Mouse (Mus musculus): ENCODE data around the gene Tk2. TPM values are rescaled to one million over a fixed set of nuclear protein-coding genes. Genes with fewer than 3 reads are reported as not detected.
"Not testable (repeated sequence)": the region's sequence is repeated elsewhere in the genome, so short reads cannot be mapped to it uniquely, and the experiment has no call there.

Tk2 gene
- 19.6 and 20.9 TPM in 2 replicates for polyA plus RNA-seq (2015; fragmentation: Nextera tagmentation; extraction: Ambion mirVana)

DNA sequence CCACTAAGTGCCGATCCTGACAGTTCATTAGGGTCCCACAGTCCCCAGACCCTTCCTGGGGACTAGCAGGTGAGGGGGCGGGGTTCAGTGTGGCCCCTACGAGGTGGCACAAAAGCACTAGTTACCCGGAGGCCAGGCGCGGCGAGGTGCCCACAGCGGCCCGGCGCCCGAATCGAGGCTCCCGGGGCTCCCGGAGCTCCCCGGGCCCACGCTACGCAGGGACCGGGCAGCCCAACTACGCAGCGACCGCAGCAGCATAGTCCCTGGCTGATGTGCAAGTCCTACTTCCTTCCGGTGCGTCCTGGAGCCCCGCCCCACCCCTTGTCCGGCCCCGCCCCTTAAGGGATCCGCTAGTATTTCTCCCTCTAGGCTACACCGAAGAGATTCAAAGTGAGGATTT is at the start of gene Tk2:
Tk2 (minus strand) TSS at position 283 of the 400 bp plus-strand sequence.
- Histone ChIP-seq H3K4me2 (ENCODE audit: low read length) (peak within 1 kb of the TSS; percentile 73), H3K4me3 (replicated peaks; ENCODE audit: low read depth, low read length) (peak within 1 kb of the TSS; percentile 76), H3K9ac (ENCODE audit: low read depth, low read length) (peak within 1 kb of the TSS; percentile 83), H3K4me1 (replicated peaks; ENCODE audit: insufficient read depth, low read length) (peaks cover 15% of the 10 kb centered on the region; the same call in 1 of the 2 replicates), H3K27ac (peak within 1 kb of the TSS; percentile 72), H3K27me3 (ENCODE audit: insufficient read depth, low read length) (no peaks in the 10 kb centered on the region), H3K36me3 (ENCODE audit: insufficient read depth, low read length) (no peaks in the 10 kb centered on the region), H3K9me3 (replicated peaks; ENCODE audit: low read length) (no peaks in the 10 kb centered on the region)
- ATAC-seq (replicated peaks; ENCODE audit: low FRiP score, low read depth), result peak; percentile 86
- WGBS, result under 1% methylated on average over 28 of the region's 28 CpGs
- no peak for TF ChIP-seq CTCF (IDR thresholded peaks at IDR 0.05; ENCODE audit: low read depth)
- DNase-seq (ENCODE audit: low spot score), result peak; percentile 91

- no peak overlapping the region for H3K27ac ChIP-seq
- 80% methylated on average over 1 of the region's 1 CpGs for WGBS
- TF ChIP-seq CTCF (IDR thresholded peaks at IDR 0.05; ENCODE audit: low read depth), result no peak
Observed at GRCm38 (mm10) chr8:104294396-104294795, 46.0 kb upstream of the Tk2 start.

DNA sequence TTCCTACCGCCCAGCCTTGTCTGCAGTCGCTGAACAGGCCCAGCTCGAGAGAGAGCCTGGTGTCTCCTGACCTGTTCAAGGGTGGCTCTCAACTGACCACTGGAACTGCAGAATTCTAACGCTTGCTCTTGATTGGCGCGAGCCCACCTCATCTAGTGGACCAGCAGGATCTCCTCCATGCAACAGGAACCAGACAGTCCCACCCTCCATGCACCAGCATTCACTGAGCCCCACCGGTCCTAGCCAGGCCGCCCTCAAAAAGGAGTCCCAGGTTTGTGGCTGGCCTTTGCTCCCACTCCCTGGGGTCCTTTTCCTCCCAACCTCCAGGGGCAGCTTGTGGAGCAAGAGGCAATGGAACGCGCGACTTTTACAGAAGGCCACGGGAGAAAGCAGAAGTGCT is 44.7 kb upstream of the Tk2 start, which contains the start of gene Cmtm2a:
Cmtm2a (minus strand) TSS at position 101 of the 400 bp plus-strand sequence.
- not testable (repeated sequence) for DNase-seq (ENCODE audit: low spot score); H3K9me3 ChIP-seq (replicated peaks; ENCODE audit: low read length); H3K4me1 ChIP-seq (replicated peaks; ENCODE audit: insufficient read depth, low read length); H3K4me3 ChIP-seq (replicated peaks; ENCODE audit: low read depth, low read length); H3K27me3 ChIP-seq (ENCODE audit: insufficient read depth, low read length); H3K27ac ChIP-seq; H3K9ac ChIP-seq (ENCODE audit: low read depth, low read length); H3K4me2 ChIP-seq (ENCODE audit: low read length); H3K36me3 ChIP-seq (ENCODE audit: insufficient read depth, low read length); ATAC-seq (replicated peaks; ENCODE audit: low FRiP score, low read depth)
- 85% methylated on average over 12 of the region's 12 CpGs for WGBS

More at GRCm38 (mm10) chr8:104294396-104294795, 46.0 kb upstream of the Tk2 start:
- Histone ChIP-seq H3K36me3 (ENCODE audit: insufficient read depth, low read length) (no peaks in the 10 kb centered on the region), H3K27me3 (ENCODE audit: insufficient read depth, low read length) (no peaks in the 10 kb centered on the region), H3K4me1 (replicated peaks; ENCODE audit: insufficient read depth, low read length) (no peaks in the 10 kb centered on the region), H3K4me3 (replicated peaks; ENCODE audit: low read depth, low read length) (no peak overlapping the region), H3K9ac (ENCODE audit: low read depth, low read length) (no peak overlapping the region), H3K4me2 (ENCODE audit: low read length) (no peak overlapping the region), H3K9me3 (replicated peaks; ENCODE audit: low read length) (no peaks in the 10 kb centered on the region)
- DNase-seq (ENCODE audit: low spot score) (no peak), ATAC-seq (replicated peaks; ENCODE audit: low FRiP score, low read depth) (no peak)

DNA sequence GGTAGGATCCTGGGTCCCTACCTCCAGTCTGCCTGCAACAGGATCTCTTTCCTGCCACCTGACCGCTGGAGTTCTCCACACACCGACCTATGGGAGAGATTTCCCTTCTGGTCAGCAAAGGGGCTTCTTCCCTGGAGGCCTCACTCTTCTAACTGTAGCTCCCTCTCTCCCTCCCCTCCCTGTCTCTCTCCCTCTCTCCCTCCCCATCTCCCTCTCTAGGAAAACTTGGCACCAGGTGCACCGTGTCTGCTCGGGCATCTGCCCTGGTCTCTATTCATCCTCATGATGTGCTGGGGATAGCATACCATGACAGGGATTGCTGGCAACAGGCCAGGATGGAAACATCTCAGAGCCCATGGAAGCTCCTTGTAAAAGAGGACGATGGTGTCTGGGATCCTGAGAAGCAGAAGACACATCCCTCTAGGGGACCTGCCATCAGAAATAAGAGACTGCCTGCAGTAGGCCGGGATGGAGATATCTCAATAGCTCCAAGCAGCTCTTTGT is 20.6 kb upstream of the Tk2 start:
- TF ChIP-seq CTCF (IDR thresholded peaks at IDR 0.05; ENCODE audit: low read depth), result no peak
- no peak for DNase-seq (ENCODE audit: low spot score)

DNA sequence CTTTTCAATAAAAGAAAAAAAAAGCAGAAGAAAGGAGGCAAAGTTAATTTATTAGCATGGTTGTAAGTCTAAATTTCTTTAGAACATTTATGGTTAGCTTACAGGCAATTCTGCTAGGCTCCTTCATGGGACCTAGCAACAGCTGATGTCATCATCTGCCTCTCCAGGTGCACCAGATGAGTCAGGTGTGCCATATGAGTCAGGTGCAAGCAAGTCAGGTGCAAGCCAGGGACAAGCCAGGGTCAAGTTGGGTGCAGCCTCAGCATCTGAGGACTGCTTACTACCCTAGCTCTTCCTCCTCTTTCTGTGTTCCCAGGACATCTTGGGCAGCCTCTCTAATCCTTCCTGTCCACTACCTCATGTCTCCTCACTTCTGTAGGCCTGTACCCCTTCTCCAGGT is 20.0 kb upstream of the Tk2 start:
- TF ChIP-seq CTCF (IDR thresholded peaks at IDR 0.05; ENCODE audit: low read depth), result no peak
- DNase-seq (ENCODE audit: low spot score), result no peak
- no peaks in the 10 kb centered on the region for H3K9me3 ChIP-seq (replicated peaks; ENCODE audit: low read length)
- no peak overlapping the region for H3K9ac ChIP-seq (ENCODE audit: low read depth, low read length)
- H3K4me2 ChIP-seq (ENCODE audit: low read length), result no peak overlapping the region
- no peaks in the 10 kb centered on the region for H3K36me3 ChIP-seq (ENCODE audit: insufficient read depth, low read length)
- no peak overlapping the region for H3K4me3 ChIP-seq (replicated peaks; ENCODE audit: low read depth, low read length)
- H3K27ac ChIP-seq, result no peak overlapping the region
- no peaks in the 10 kb centered on the region for H3K27me3 ChIP-seq (ENCODE audit: insufficient read depth, low read length)
- no peaks in the 10 kb centered on the region for H3K4me1 ChIP-seq (replicated peaks; ENCODE audit: insufficient read depth, low read length)
- ATAC-seq (replicated peaks; ENCODE audit: low FRiP score, low read depth), result no peak

More for the DNA sequence above, 20.6 kb upstream of the Tk2 start:
- Histone ChIP-seq H3K27ac (no peak overlapping the region), H3K4me1 (replicated peaks; ENCODE audit: insufficient read depth, low read length) (no peaks in the 10 kb centered on the region), H3K27me3 (ENCODE audit: insufficient read depth, low read length) (no peaks in the 10 kb centered on the region), H3K9ac (ENCODE audit: low read depth, low read length) (no peak overlapping the region), H3K9me3 (replicated peaks; ENCODE audit: low read length) (no peaks in the 10 kb centered on the region), H3K4me3 (replicated peaks; ENCODE audit: low read depth, low read length) (no peak overlapping the region), H3K36me3 (ENCODE audit: insufficient read depth, low read length) (no peaks in the 10 kb centered on the region), H3K4me2 (ENCODE audit: low read length) (no peak overlapping the region)
- 81% methylated on average over 6 of the region's 6 CpGs for WGBS
- no peak for ATAC-seq (replicated peaks; ENCODE audit: low FRiP score, low read depth)

- not testable (repeated sequence) for H3K4me2 ChIP-seq (ENCODE audit: low read length)
Observed at GRCm38 (mm10) chr8:104264271-104264935, 16.0 kb upstream of the Tk2 start.

GRCm38 (mm10) chr8:104261802-104262201 is 13.4 kb upstream of the Tk2 start:
- H3K27me3 ChIP-seq (ENCODE audit: insufficient read depth, low read length); H3K4me2 ChIP-seq (ENCODE audit: low read length); ATAC-seq (replicated peaks; ENCODE audit: low FRiP score, low read depth); DNase-seq (ENCODE audit: low spot score); H3K9me3 ChIP-seq (replicated peaks; ENCODE audit: low read length); H3K27ac ChIP-seq; H3K9ac ChIP-seq (ENCODE audit: low read depth, low read length); H3K4me3 ChIP-seq (replicated peaks; ENCODE audit: low read depth, low read length); H3K4me1 ChIP-seq (replicated peaks; ENCODE audit: insufficient read depth, low read length): not testable (repeated sequence)
- H3K36me3 ChIP-seq (ENCODE audit: insufficient read depth, low read length), result peaks cover 12% of the 10 kb centered on the region
- WGBS, result 96% methylated on average over 5 of the region's 5 CpGs

More at GRCm38 (mm10) chr8:104264271-104264935, 16.0 kb upstream of the Tk2 start:
- not testable (repeated sequence) for H3K9me3 ChIP-seq (replicated peaks; ENCODE audit: low read length); H3K27ac ChIP-seq; ATAC-seq (replicated peaks; ENCODE audit: low FRiP score, low read depth); H3K4me3 ChIP-seq (replicated peaks; ENCODE audit: low read depth, low read length); H3K27me3 ChIP-seq (ENCODE audit: insufficient read depth, low read length); DNase-seq (ENCODE audit: low spot score); H3K4me1 ChIP-seq (replicated peaks; ENCODE audit: insufficient read depth, low read length); H3K36me3 ChIP-seq (ENCODE audit: insufficient read depth, low read length); H3K9ac ChIP-seq (ENCODE audit: low read depth, low read length)
- 98% methylated on average over 22 of the region's 22 CpGs for WGBS
